Mouse (Mus musculus): ENCODE measurements at regions not wholly inside any gene's neighbourhood (a gene's known extent, or its start where the extent isn't known, plus 50 kb on each side); places are given as distances from the start of the nearest gene placed in this dataset.

DNA sequence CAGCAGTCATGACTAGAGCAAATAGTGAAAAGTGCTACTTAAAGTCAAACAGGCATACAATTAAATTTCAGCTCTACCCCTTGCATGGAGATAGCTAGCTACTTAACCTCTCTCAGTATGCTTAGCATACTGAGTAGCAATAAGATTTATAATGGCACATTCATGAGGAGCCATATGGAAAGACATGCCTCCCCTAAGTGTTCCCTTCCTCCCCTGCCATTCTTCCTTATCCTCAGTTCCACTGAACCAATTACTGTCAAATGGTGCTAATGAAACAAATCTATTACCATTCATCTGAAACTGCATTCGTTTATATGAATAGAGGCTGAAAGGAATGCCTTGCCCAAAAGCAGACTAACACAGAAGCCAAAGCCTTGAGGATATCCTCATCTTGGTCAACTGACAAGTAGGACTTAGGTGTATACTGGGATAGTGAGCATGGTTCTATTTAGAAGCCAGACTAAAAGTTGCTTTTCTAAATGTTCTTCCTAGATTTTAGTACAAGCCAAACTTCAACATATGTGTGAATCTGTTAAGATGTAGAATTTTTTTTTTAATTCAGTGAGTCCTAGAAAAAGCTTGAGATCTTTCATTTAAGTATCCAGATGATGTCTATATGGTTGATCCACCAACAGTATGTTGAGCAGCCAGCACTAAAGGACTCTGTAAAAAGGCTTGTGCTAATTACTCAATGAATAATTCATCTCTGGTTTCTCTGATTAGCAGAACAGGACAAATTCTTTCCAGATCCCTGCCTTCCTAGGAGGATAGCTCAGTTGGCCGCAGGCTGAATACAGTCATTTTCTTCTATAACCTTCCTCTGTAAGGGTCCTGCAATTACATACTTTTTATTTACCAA, 368.7 kb downstream of the Tmem135 start:
- no peak overlapping the region for H3K9ac ChIP-seq (replicated peaks; ENCODE audit: low read depth, low read length)
- no peak overlapping the region for H3K27ac ChIP-seq (ENCODE audit: low read depth)
- no peaks in the 10 kb centered on the region for H3K9me3 ChIP-seq (replicated peaks; ENCODE audit: control insufficient read depth, low read length)
- 75% methylated on average over 2 of the region's 2 CpGs for WGBS
- no peak for DNase-seq (ENCODE audit: low spot score)
- ATAC-seq (ENCODE audit: insufficient read depth, low read depth): no peak
- H3K4me1 ChIP-seq (ENCODE audit: control insufficient read depth, insufficient read depth): no peaks in the 10 kb centered on the region
- TF ChIP-seq EP300 (IDR thresholded peaks at IDR 0.05; ENCODE audit: low read depth): no peak
- TF ChIP-seq CTCF (IDR thresholded peaks at IDR 0.05; ENCODE audit: low read depth): no peak
- no peak overlapping the region for H3K4me3 ChIP-seq (ENCODE audit: low read depth, low read length)
- no peaks in the 10 kb centered on the region for H3K36me3 ChIP-seq (replicated peaks; ENCODE audit: control insufficient read depth, insufficient read depth, low read length)
- no peaks in the 10 kb centered on the region for H3K27me3 ChIP-seq (ENCODE audit: control insufficient read depth, insufficient read depth, low read length)
- H3K4me2 ChIP-seq (ENCODE audit: low read depth, low read length): no peak overlapping the region

DNA sequence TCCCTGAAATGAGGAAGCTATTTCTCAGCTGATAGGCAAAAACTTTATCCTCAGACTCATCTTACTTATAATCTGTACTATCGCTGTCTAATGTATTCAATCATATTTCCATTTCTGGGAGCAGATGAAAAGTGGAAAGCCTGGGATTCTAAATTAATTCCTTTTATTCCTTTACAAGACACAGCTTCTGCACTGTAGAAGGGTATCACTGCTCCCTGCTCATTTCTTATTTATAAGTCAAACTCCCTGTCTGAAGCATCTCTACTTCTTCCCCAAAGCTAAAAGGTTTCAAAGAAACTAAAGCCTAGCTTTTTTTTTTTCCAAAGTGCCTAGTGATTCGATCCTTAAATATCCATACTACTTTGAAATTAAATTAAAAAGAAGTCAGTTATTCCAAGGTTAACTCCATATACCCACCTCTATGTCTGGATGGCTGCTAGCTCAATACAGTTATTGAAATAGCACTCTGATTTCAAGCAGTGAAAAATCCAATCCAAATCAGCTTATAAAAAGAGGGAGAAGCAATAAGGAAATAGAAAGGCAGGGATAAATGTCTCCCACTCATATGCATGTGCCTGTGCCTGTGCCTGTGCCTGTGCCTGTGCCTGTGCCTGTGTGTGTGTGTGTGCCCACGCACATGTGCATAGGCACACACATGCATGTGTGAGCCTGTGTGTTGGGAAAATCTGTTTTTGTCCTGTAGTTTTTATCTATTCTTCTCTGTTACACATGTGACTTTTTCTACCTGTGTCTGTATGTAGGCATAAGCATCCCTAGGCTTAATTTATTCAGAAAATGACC, 380.6 kb downstream of the Tmem135 start:
- H3K4me1 ChIP-seq (ENCODE audit: control insufficient read depth, insufficient read depth): no peaks in the 10 kb centered on the region
- no peak overlapping the region for H3K27ac ChIP-seq (ENCODE audit: low read depth)
- no peaks in the 10 kb centered on the region for H3K27me3 ChIP-seq (ENCODE audit: control insufficient read depth, insufficient read depth, low read length)
- DNase-seq (ENCODE audit: low spot score): no peak
- H3K9me3 ChIP-seq (replicated peaks; ENCODE audit: control insufficient read depth, low read length): no peaks in the 10 kb centered on the region
- H3K4me2 ChIP-seq (ENCODE audit: low read depth, low read length): no peak overlapping the region
- whole genome bisulfite sequencing: 69% methylated on average over 3 of the region's 3 CpGs
- TF ChIP-seq CTCF (IDR thresholded peaks at IDR 0.05; ENCODE audit: low read depth): no peak
- no peak for TF ChIP-seq EP300 (IDR thresholded peaks at IDR 0.05; ENCODE audit: low read depth)
- no peak overlapping the region for H3K9ac ChIP-seq (replicated peaks; ENCODE audit: low read depth, low read length)
- H3K4me3 ChIP-seq (ENCODE audit: low read depth, low read length): no peak overlapping the region
- ATAC-seq (ENCODE audit: insufficient read depth, low read depth): no peak
- H3K36me3 ChIP-seq (replicated peaks; ENCODE audit: control insufficient read depth, insufficient read depth, low read length): no peaks in the 10 kb centered on the region

DNA sequence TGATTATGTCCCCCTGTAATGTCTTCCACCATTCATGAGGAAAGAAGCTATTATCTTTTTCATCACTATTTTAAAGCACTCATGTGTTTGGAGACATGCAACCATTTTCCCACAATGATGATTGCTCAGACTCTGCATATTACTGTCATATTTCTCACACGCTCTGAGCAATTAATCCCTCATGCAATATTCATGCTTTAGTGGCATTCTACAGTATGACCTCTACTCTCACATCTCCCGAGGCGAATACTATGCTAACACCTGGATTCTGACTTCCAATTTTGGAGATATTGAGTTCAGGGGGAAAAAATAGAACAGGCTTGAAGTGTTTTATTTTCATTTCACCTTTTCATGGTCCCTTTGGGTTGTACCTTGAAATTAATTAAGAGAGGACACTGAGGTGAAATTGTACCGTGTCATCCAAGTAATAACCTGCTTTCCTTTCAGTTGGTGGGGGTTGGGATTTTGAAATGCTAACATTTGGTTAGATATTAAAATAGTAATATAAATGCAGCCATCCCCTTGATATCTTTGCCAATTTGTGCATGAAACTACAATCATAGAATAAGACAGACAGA, 405.1 kb downstream of the Tmem135 start:
- WGBS: 79% methylated on average over 4 of the region's 4 CpGs
- Histone ChIP-seq H3K4me3 (ENCODE audit: low read depth, low read length) (no peak overlapping the region), H3K27ac (ENCODE audit: low read depth) (no peak overlapping the region), H3K9me3 (replicated peaks; ENCODE audit: control insufficient read depth, low read length) (no peaks in the 10 kb centered on the region), H3K4me1 (ENCODE audit: control insufficient read depth, insufficient read depth) (no peaks in the 10 kb centered on the region), H3K36me3 (replicated peaks; ENCODE audit: control insufficient read depth, insufficient read depth, low read length) (no peaks in the 10 kb centered on the region), H3K9ac (replicated peaks; ENCODE audit: low read depth, low read length) (no peak overlapping the region), H3K27me3 (ENCODE audit: control insufficient read depth, insufficient read depth, low read length) (no peaks in the 10 kb centered on the region), H3K4me2 (ENCODE audit: low read depth, low read length) (no peak overlapping the region)
- DNase-seq (ENCODE audit: low spot score): no peak
- TF ChIP-seq EP300 (IDR thresholded peaks at IDR 0.05; ENCODE audit: low read depth): no peak
- TF ChIP-seq CTCF (IDR thresholded peaks at IDR 0.05; ENCODE audit: low read depth): no peak
- ATAC-seq (ENCODE audit: insufficient read depth, low read depth): no peak

DNA sequence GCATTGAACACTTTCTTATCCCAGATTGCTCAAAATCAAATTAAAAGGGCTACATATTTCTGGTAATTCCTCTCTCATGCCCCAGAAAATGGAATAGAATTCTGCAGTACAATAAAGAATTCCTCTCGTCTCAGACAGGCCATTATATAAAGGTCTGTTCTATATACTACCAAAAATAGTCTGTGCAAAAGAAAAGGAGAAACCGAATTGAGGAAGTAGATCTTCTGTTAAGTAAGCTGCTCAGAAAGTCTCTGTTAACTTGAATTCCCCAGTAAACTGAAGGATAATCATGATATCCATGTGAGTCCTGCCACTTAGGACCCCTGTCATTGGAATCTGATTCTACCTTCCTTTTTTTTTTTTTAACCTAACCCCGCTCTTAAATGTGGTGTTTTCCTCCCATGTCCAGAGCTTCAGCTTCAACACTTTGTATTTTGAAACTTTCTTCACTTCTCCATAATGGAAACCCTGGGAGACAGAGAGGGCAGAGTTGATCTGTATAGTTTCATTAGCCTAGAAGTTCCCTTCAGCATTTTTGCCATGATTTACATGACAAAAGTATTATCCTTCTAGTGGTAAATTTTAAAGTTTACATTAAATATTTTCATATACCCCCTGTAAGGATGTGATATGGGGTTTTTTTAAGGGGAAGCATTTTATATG, 406.1 kb downstream of the Tmem135 start:
- WGBS: 63% methylated on average over 3 of the region's 3 CpGs
- no peak for ATAC-seq (ENCODE audit: insufficient read depth, low read depth)

DNA sequence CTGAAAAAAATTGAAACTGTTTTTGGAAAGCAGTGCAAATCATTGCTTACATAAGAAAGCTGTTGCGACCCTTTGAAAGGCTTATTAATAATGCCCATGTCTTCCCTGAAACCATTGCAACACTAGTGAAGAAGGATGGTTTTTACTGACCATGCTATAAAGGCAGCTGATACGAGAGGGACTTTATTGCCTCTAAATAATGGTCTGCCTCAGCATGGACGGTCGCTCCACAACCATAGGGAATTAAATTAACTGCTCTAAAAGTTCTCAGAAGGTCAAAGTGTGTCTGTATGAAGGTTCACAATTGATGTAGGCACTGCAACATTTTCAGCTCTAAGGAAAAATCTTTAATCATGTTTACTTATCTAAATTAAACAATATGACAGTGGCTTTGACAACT, 429.6 kb downstream of the Tmem135 start:
- no peak for DNase-seq (ENCODE audit: low spot score)
- WGBS: 84% methylated on average over 4 of the region's 4 CpGs
- TF ChIP-seq EP300 (IDR thresholded peaks at IDR 0.05; ENCODE audit: low read depth) (no peak), CTCF (IDR thresholded peaks at IDR 0.05; ENCODE audit: low read depth) (no peak)
- no peaks in the 10 kb centered on the region for H3K27me3 ChIP-seq (ENCODE audit: control insufficient read depth, insufficient read depth, low read length)
- ATAC-seq (ENCODE audit: insufficient read depth, low read depth): no peak
- H3K27ac ChIP-seq (ENCODE audit: low read depth): no peak overlapping the region
- no peaks in the 10 kb centered on the region for H3K4me1 ChIP-seq (ENCODE audit: control insufficient read depth, insufficient read depth)
- H3K4me2 ChIP-seq (ENCODE audit: low read depth, low read length): no peak overlapping the region
- no peaks in the 10 kb centered on the region for H3K9me3 ChIP-seq (replicated peaks; ENCODE audit: control insufficient read depth, low read length)
- no peaks in the 10 kb centered on the region for H3K36me3 ChIP-seq (replicated peaks; ENCODE audit: control insufficient read depth, insufficient read depth, low read length)
- no peak overlapping the region for H3K4me3 ChIP-seq (ENCODE audit: low read depth, low read length)
- no peak overlapping the region for H3K9ac ChIP-seq (replicated peaks; ENCODE audit: low read depth, low read length)

More for the DNA sequence above, 406.1 kb downstream of the Tmem135 start:
- Histone ChIP-seq H3K27ac (ENCODE audit: low read depth) (no peak overlapping the region), H3K9me3 (replicated peaks; ENCODE audit: control insufficient read depth, low read length) (no peaks in the 10 kb centered on the region), H3K4me3 (ENCODE audit: low read depth, low read length) (no peak overlapping the region), H3K4me2 (ENCODE audit: low read depth, low read length) (no peak overlapping the region), H3K4me1 (ENCODE audit: control insufficient read depth, insufficient read depth) (no peaks in the 10 kb centered on the region), H3K9ac (replicated peaks; ENCODE audit: low read depth, low read length) (no peak overlapping the region), H3K27me3 (ENCODE audit: control insufficient read depth, insufficient read depth, low read length) (no peaks in the 10 kb centered on the region), H3K36me3 (replicated peaks; ENCODE audit: control insufficient read depth, insufficient read depth, low read length) (no peaks in the 10 kb centered on the region)
- TF ChIP-seq EP300 (IDR thresholded peaks at IDR 0.05; ENCODE audit: low read depth) (no peak), CTCF (IDR thresholded peaks at IDR 0.05; ENCODE audit: low read depth) (no peak)
- no peak for DNase-seq (ENCODE audit: low spot score)
